Mouse (Mus musculus) regulatory T cell (primary cell): Measurements from ENCODE around the gene Slco2b1.

Source experiments
- in situ Hi-C: fragments of 300-600 bp; cut with MboI, MseI; formaldehyde crosslinking; loops from one replicate; pipeline ENCODE4 v1.15.1; 2025; ENCODE audit warnings: high pct_unique_total_duplicates

The Slco2b1 gene

DNA sequence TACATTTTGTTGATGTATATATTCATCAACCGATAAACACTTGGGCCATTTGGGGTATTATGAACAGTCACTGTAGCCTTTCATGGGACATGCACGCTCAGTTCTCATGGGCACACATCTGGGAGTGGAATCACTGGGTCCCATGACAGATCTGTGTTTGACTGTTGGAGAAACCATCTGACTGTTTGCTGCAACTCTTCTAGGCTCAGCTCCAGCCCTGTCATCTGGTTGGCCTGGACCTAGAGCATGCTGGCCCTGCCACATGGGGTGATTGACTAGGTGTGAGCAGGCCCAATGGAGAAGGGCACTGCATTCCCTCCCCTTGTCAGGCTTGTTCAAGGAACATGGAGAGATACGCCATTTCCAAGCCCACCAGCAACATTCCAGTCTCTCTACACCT is 17.2 kb downstream of the Slco2b1 start:
- in situ Hi-C loops = no loop called here

DNA sequence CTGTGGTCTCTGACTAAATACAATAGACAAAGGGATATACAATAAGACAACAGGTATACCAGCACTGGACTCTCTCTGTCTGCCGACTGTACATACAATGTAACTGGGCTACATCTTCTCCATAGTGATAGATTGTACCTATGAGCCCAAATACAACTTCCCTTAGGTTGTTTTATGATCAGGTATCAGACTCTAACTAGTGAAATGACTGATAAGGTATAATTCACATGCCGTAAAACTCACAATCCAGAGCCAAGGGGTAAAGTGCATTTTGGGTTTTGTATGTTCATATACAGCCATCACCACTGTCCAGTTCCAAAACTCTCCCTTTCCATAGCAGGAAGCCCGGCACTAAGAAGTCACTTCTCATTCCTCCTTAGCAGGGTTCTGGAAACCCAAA is 17.8 kb downstream of the Slco2b1 start:
- in situ Hi-C loops = no loop called here

GRCm38 (mm10) chr7:99692396-99692795 is 18.7 kb downstream of the Slco2b1 start:
- in situ Hi-C loops = no loop called here

GRCm38 (mm10) chr7:99690819-99691218 is 20.3 kb downstream of the Slco2b1 start:
- in situ Hi-C loops = no loop called here

DNA sequence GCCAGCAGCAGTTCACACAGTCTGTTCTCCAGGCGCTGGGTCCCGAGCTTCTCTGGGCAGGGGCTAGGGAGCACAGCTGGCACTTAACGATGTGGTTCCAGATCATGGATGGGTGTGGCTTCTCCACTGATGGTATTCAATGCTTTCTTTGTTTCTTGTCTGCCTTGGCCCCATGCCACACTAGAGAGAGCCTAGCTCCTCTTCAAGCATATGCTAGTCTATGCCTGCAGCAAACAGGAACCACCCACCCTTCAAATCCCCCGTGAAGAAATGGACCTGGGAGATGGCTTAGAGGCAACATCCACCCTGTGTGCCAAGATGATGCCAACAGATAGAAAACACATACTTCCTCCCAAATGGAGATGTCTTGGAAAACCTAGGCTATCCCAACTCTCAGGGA is 27.1 kb downstream of the Slco2b1 start:
- in situ Hi-C loops = no loop called here

- in situ Hi-C loops = no loop called here
Observed at GRCm38 (mm10) chr7:99680771-99681170, 30.4 kb downstream of the Slco2b1 start.

DNA sequence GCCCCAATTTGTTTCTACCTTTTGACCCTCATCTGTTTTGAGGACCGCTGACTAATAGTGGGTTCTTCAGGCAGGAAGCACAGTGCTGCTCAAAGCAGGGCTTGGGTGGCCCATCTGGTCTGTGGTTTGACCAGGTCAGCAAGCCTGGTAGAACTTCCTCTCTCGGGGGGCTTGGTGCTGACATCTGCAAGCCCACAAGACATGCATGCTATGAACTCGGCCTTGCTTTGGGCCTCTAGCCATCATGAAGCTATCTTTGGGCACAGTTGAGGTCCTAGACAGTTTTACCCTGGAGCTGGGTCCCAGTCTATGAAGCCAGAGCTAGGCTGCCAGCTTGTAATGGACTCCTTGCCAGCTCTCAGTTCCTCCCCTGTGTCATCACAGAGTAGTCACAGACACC is 36.2 kb downstream of the Slco2b1 start:
- in situ Hi-C loops = no loop called here

DNA sequence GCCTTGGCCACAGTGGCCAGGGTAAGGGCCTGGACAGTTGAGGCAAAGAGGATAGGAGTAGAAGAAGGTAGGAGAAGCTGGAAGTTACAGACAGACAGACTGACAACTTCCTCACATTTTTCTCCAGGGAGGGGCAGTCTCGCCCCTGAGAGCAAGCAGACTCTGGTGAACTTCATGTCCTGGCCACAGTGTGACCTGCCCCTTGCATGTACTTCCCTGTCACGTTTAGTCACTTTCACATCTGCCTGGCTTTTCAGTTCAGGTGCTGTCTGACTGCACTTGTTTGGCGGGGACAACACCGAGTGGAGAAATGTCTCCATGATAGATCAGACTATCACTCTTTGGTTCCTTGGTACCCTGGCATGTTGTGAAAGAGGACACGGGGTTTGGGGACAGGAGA is 36.9 kb downstream of the Slco2b1 start:
- in situ Hi-C loops = no loop called here

DNA sequence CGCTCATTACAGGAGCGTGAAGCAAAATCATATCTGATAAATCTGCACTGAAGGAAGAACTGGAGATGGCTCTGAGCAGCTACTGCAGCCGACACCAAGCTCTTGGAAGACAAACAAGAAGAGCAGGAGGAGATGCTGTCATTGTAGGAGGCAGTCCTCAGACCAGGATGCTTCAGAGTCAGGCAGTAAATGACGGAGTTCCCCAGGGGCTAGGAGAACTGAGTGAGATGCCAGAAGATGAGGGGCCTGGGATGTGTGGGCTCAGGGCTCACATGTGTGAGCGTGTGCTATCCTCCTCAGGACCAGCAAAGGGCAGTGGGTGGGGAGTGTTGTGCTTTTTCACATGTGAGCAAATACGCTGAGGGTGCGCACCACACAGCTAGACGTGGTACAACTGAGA is 38.0 kb downstream of the Slco2b1 start:
- in situ Hi-C loops = no loop called here

- in situ Hi-C loops = no loop called here
Observed at GRCm38 (mm10) chr7:99671544-99672435, 39.4 kb downstream of the Slco2b1 start.

DNA sequence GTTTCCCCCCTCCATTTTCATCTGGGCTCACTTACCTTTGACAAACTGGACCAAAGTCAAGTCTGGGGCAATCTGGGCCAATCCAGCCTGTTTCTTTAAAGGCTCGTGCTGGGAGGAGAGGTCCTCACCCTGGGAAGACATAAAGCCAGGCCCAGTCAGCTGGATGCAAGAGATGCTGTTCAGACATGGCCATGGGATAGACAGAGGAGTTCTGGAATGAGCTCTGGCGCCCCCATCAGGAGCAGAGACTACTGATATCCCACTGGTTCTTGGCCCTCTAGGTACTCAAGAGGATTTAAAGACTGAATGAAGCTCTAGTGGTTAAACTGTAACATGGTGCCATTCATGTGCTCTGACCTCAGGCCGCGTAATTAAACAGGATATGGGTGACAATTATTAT is 40.2 kb downstream of the Slco2b1 start:
- in situ Hi-C loops = no loop called here

DNA sequence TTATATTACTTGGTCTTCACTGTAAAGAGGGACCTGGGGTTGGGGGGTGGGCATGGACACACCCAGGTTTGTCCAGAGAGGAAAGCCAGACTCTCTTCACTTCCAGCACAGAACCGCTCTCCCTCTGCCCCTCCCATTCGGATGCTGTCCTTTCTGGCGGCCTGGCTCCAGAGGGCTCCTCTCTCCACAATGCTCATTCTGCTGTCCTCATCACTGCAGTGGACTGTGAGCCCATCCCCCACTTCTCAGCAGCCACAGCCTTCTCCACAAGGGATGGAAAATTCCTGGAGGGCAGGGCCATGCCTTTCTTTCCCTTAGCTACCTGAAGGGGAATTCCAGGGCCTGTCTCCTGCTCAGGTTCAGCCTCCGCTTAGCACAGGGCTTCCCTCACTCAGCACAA is 42.3 kb downstream of the Slco2b1 start:
- in situ Hi-C loops = no loop called here

- in situ Hi-C loops = no loop called here
Observed at GRCm38 (mm10) chr7:99667096-99667495, 44.0 kb downstream of the Slco2b1 start.

DNA sequence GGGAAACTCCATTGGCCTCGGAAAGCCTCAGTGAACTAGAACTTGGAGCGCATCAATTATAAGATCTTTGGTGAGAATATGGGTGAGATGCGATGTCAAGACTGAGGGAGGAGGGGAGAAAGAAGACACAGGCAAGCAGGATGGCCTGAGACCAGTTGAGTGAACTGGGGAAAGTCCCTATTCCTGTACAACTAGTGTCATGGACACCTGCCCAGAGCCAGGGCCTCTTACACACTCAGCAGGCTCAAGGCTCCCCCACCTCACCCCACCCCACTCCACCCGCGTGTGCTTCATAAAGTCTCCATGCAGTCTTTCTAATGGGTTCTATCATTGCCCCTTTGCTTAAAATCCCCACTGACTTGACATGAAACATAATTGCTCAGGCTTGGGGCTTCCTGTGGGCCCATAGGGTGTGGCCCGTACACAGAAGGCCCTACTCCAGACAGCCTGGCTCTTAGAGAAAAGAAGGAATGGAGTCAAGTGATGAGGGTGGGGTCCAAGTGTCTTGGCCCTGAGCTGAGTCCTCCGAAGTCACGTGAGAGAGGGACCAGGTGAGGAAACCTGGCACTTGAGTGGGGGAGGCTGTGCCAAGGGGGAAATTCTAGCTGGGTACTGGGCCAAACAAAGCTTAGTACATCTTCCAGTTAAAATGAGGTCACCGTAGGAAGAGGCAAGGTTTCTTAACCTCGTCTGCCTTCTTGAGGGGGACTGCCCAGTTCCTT is 45.2 kb downstream of the Slco2b1 start:
- in situ Hi-C loops = no loop called here

GRCm38 (mm10) chr7:99664571-99665485 is 46.3 kb downstream of the Slco2b1 start:
- in situ Hi-C loops = loop anchor here (5.0 kb wide), 1 partner anchor 132 kb away; no protein-coding TSS in a partner anchor

- in situ Hi-C loops = loop anchor here (5.0 kb wide), 1 partner anchor 134 kb away; no protein-coding TSS in a partner anchor
Observed at GRCm38 (mm10) chr7:99663507-99664220, 47.5 kb downstream of the Slco2b1 start.

DNA sequence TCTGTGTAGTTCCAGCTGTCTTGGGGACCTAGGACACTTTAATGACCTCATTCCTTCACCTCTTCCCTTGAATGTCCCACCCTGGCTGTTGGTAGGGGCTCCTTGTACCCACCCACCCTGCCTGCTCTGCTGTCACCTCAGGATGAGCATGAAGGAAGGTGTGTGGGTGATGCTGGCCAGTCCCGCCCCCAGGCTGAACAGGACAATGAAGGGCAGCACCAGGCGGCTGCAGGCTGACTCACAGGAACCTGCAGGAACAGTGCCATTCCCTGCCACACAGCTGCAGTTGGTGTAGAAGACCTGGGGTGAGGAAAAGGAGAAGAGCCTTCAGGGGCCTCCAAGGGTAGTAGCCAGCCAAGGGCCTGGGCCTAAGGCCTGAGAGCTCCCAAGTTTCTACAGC is 48.8 kb downstream of the Slco2b1 start:
- in situ Hi-C loops = loop anchor here (5.0 kb wide), 1 partner anchor 135 kb away; no protein-coding TSS in a partner anchor

DNA sequence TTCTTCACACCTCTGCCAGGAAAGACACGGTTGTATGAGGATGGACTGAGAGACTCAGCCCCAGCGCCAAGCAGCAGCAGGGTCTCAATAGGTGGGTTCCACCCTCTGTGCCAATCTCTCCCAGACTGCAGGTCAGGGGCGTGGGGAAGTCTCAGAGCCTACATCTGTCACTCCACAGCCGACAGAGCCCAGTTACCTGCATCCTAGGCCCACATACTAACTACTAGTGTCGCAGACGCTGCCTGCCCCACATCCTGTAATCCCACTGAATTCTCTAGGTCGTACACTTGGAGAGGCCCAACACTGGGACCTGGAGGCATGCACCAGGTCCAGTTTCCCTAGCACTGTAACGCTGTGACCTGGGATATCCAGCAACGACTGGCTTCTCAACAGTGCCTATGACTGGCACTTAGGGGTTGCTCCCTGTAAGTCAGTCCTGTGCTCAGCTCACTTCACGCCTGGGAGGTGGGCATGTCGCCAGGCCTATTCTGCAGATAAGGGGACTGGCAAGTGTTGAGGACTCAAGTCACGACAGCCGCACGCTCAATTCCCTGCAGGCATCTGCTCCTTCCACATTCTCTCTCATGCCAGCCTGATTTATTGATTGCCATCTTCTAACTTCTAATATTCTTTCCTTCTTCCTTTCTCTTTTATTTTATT is 49.4 kb downstream of the Slco2b1 start:
- in situ Hi-C loops = loop anchor here (5.0 kb wide), 1 partner anchor 136 kb away; no protein-coding TSS in a partner anchor

GRCm38 (mm10) chr7:99661071-99661470 is 50.1 kb downstream of the Slco2b1 start:
- in situ Hi-C loops = loop anchor here (5.0 kb wide), 1 partner anchor 136 kb away; no protein-coding TSS in a partner anchor

GRCm38 (mm10) chr7:99659379-99660029 is 51.6 kb downstream of the Slco2b1 start:
- in situ Hi-C loops = loop anchor here (5.0 kb wide), 1 partner anchor 138 kb away; no protein-coding TSS in a partner anchor
